ENCODE assay signal across 7 mouse cellular contexts in the genomic region with DNA sequence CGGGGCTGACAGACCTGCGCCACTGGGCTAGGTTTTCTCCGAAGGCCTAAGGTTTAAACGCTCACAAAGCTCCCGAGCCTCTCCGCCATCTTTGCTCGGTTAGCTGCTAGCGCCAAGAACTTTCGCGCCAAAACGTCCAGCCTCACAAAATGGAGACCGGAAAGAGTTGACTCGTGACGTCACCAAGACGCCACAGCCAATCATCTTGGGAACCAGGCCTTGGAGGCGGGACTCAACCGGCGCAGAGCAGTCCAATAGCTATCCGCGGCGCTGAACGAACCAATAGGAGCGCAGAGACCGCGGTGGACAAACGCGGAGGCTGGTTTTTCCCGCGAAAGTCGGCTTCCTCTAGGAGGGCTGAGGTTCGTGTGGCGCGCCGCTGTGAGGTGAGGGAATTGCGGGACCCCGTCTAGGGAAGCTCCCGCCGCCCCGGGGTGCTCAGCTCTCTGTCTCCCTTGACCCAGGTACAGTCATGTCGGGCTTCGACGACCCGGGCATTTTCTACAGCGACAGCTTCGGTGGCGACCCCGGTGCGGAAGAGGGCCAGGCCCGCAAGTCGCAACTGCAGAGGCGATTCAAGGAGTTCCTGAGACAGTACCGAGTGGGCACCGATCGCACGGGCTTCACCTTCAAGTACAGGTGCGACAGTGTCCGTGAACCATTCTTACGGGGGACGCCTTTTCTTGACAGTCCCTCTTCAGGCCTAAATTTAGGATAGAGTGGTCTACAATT. TPM values are rescaled to one million over a fixed set of nuclear protein-coding genes. Genes with fewer than 3 reads are reported as not detected.
A peak's percentile ranks its signal among the peaks of the same experiment; 100 is the strongest.
DNase-seq lines count a peak whose midpoint lies in the region; ATAC-seq lines count a peak whose summit lies in the region.

A gene (plus strand): TSS at position 334 of the 732 bp plus-strand sequence.

- no peaks in the 10 kb centered on the region for H3K27me3 ChIP-seq in embryonic facial prominence, embryonic 11.5 days (ENCODE audit: control insufficient read depth, insufficient read depth, low read length)
- no peaks in the 10 kb centered on the region for H3K27me3 ChIP-seq in limb, embryonic 10.5 days (ENCODE audit: low read depth, poor library complexity, severe bottlenecking)
- H3K27me3 ChIP-seq in midbrain, embryonic 13.5 days = no peaks in the 10 kb centered on the region

- WGBS in embryonic facial prominence, embryonic 11.5 days = under 1% methylated on average over 59 of the region's 59 CpGs
- WGBS in limb, embryonic 10.5 days = under 1% methylated on average over 59 of the region's 59 CpGs
- under 1% methylated on average over 59 of the region's 59 CpGs for WGBS in midbrain, embryonic 13.5 days

- no peaks in the 10 kb centered on the region for H3K4me1 ChIP-seq in embryonic facial prominence, embryonic 11.5 days (ENCODE audit: control insufficient read depth, insufficient read depth, low read length)
- H3K4me1 ChIP-seq in limb, embryonic 10.5 days = peaks cover 21% of the 10 kb centered on the region
- peaks cover 21% of the 10 kb centered on the region for H3K4me1 ChIP-seq in midbrain, embryonic 13.5 days (replicated peaks)

- H3K4me3 ChIP-seq in embryonic facial prominence, embryonic 11.5 days (ENCODE audit: low read depth, low read length) = peak within 1 kb of the TSS; percentile 92
- peak within 1 kb of the TSS; percentile 83 for H3K4me3 ChIP-seq in limb, embryonic 10.5 days
- peak within 1 kb of the TSS; percentile 80 for H3K4me3 ChIP-seq in midbrain, embryonic 13.5 days (replicated peaks)

- H3K4me2 ChIP-seq in embryonic facial prominence, embryonic 11.5 days (ENCODE audit: low read depth, low read length) = peak within 1 kb of the TSS; percentile 89
- peak within 1 kb of the TSS; percentile 91 for H3K4me2 ChIP-seq in midbrain, embryonic 13.5 days (replicated peaks)

- peak; percentile 99 for DNase-seq in adrenal gland, postnatal 14 days
- peak; percentile 100 for DNase-seq in embryonic facial prominence, embryonic 11.5 days (ENCODE audit: low spot score)
- DNase-seq in kidney, adult 11 months = peak; percentile 99
- peak; percentile 99 for DNase-seq in limb, embryonic 10.5 days (ENCODE audit: low spot score)
- DNase-seq in spleen, adult 12 weeks (ENCODE audit: low spot score) = peak; percentile 98

- H3K9ac ChIP-seq in embryonic facial prominence, embryonic 11.5 days (replicated peaks; ENCODE audit: low read length) = peak within 1 kb of the TSS; percentile 87
- H3K9ac ChIP-seq in midbrain, embryonic 13.5 days (replicated peaks) = peak within 1 kb of the TSS; percentile 69

- no peaks in the 10 kb centered on the region for H3K9me3 ChIP-seq in embryonic facial prominence, embryonic 11.5 days (replicated peaks; ENCODE audit: control insufficient read depth, low read length)
- H3K9me3 ChIP-seq in limb, embryonic 10.5 days (replicated peaks) = no peaks in the 10 kb centered on the region
- no peaks in the 10 kb centered on the region for H3K9me3 ChIP-seq in midbrain, embryonic 13.5 days

- peaks cover 13% of the 10 kb centered on the region for H3K36me3 ChIP-seq in embryonic facial prominence, embryonic 11.5 days (replicated peaks; ENCODE audit: control insufficient read depth, insufficient read depth, low read depth, low read length)
- H3K36me3 ChIP-seq in limb, embryonic 10.5 days = peaks cover 44% of the 10 kb centered on the region
- peaks cover 26% of the 10 kb centered on the region for H3K36me3 ChIP-seq in midbrain, embryonic 13.5 days

- peak within 1 kb of the TSS; percentile 66 for H3K27ac ChIP-seq in embryonic facial prominence, embryonic 11.5 days (replicated peaks; ENCODE audit: low read depth, low read length)
- H3K27ac ChIP-seq in limb, embryonic 10.5 days = peak within 1 kb of the TSS; percentile 97
- H3K27ac ChIP-seq in midbrain, embryonic 13.5 days = peak within 1 kb of the TSS; percentile 84

- peak; percentile 96 for ATAC-seq in embryonic facial prominence, embryonic 11.5 days (replicated peaks; ENCODE audit: insufficient number of reproducible peaks, low FRiP score, low TSS enrichment, low read depth)
- peak; percentile 90 for ATAC-seq in granulocyte monocyte progenitor cell, adult 5-6 weeks (replicated peaks; ENCODE audit: poor library complexity, severe bottlenecking)
- ATAC-seq in midbrain, embryonic 13.5 days = peak; percentile 98

RNA-seq across cellular contexts. Expression of the gene that starts here (rescaled TPM):
- total RNA-seq in adrenal gland, postnatal 14 days (2021) = 26.7 and 33.0 TPM in 2 replicates
- 226 and 240 TPM in 2 replicates for polyA plus RNA-seq in embryonic facial prominence, embryonic 11.5 days (2014; fragmentation: Nextera tagmentation; extraction: Ambion mirVana)
- total RNA-seq in granulocyte monocyte progenitor cell, adult 5-6 weeks (2014; fragmentation: Nextera tagmentation) = 200 and 228 TPM in 2 replicates
- total RNA-seq in granulocyte monocyte progenitor cell, adult 5-6 weeks (2017) = 271 and 288 TPM in 2 replicates
- 364 and 378 TPM in 2 replicates for polyA plus RNA-seq in limb, embryonic 10.5 days (2016; fragmentation: Nextera tagmentation; extraction: Ambion mirVana)
- 64.2 and 64.9 TPM in 2 replicates for polyA plus RNA-seq in midbrain, embryonic 13.5 days (2015; fragmentation: Nextera tagmentation; extraction: Ambion mirVana)

Comparison
In these comparisons a context has a peak if more than half of its experiments do, and no peak if none do; other contexts are left out.
1. Peak in every context shown above with its lines: DNase-seq, ATAC-seq, H3K4me3 ChIP-seq and H3K27ac ChIP-seq.